Mouse (Mus musculus): Measurements from ENCODE around the gene Adk.

DNA sequence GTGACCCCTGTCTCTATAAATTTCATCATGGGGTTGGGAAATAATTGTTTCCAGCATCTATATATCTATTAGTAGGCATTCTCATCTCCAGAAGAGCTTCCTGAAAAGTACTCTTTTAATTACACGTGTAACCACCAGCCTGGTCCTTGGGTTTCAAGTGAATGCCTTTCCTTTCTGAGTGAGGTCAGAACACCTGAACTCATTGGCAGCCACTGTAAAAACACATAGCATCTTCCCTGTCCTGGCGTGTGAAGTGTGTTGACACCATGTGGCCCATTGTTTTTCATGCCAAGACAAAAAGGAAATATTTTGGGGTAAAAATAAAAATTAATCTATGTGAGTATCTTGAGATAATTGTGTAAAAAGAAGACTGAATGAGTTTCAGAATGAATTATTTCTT, 316.2 kb downstream of the Adk start:
- TF ChIP-seq GATA1 (IDR thresholded peaks at IDR 0.05; ENCODE audit: low read length) = no peak
- no peak for TF ChIP-seq TAL1 (IDR thresholded peaks at IDR 0.05; ENCODE audit: low read length)

Data from erythroblast, embryonic 14.5 days (primary cell).